Mouse (Mus musculus) brain, embryonic 14.5 days (tissue): ENCODE data around the gene Nasp.

ENCODE experiments used
- CTCF ChIP-seq: fragments of 200-500 bp; IDR thresholded peaks from 2 replicates; pipeline ENCODE4 v1.5.1; 2012; ENCODE audit warnings: inconsistent platforms, mild to moderate bottlenecking, moderate library complexity, borderline replicate concordance; ENCODE audit not compliant: insufficient read depth, insufficient read length; ENCODE audit errors: extremely low read depth
- POLR2A ChIP-seq: fragments of 200-500 bp; IDR thresholded peaks from 2 replicates; pipeline ENCODE4 v1.6.1; 2012; ENCODE audit warnings: mild to moderate bottlenecking, inconsistent platforms, borderline replicate concordance; ENCODE audit not compliant: poor library complexity, insufficient read depth, insufficient read length, severe bottlenecking; ENCODE audit errors: extremely low read depth

DNA sequence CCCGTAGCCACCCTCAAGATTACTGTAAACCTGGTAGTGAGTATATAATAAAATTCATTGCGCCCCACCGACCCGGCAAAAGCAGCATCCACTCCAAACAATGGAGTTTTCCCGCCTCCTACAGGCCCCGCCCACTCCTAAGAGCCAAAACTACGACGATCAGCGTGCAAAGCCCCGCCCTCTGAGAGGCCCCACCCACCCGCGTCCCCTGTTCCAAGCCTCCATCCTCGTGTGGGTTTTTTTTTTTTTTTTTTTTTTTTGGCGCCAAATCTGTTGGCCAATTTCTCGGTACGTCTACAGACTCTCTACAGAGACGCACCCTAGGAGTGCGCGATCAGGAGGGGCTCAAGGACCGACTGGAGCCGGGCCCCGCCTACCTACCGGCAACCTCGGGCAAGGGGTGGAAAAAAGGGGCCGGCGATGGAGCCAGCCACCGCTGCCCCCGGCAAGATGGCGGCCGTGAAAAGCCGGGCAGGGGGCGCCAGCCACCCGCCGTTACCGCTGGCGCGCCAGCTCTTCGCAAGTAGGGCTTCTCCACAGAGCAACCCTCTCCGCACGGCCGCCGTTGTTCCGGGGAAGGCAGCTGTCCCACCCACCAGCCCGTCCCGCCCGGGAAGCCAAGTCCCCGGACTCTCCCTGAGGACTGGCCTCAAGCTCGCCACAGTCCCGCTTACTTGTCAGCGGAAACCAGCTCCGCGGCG lies 933 bp downstream of the Nasp start:
- no peak for TF ChIP-seq POLR2A
- no peak for TF ChIP-seq CTCF
